Mouse (Mus musculus): Measurements from ENCODE around the gene Lypd6.

Lypd6 gene

DNA sequence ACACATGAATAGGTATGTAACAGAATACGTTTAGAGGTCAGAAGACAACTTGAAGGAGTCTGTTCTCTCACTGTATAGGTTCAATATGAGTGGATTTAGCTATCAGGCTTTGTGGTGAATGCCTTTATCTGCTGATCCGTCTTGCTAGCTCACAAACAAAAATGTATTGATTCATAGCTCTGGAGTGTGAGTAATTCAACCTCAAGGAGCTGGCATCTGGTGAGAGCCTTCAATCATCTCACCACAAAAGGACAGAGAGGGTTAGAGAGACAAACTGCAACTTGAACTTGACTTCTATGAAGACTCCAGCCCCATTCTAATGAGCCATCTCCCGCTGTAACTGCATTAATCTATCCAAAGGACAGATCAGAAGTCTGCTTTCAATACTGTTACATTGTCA is 40.6 kb downstream of the Lypd6 start:
- no peak for DNase-seq (ENCODE audit: low read depth, low spot score)

DNA sequence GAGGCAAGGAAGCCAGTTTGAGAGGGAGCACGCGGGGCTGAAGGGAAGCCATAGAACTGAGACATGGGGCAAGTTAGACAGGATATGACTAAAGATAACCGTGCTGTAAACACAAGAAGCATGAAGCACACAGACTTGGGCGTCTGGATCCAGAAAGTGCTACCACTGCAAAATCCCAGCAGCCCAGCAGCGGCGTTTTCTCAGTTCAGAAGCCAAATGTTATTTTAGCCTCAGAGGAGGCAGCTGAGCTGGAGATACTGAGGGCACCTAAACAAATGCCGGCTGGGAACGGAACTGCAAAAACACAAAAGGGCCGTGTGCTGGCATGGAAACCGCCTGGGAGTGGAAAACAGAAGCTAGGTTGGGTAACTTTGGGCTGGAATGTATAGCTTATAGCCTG is 43.9 kb downstream of the Lypd6 start:
- peak; percentile 52 for DNase-seq (ENCODE audit: low read depth, low spot score)

DNA sequence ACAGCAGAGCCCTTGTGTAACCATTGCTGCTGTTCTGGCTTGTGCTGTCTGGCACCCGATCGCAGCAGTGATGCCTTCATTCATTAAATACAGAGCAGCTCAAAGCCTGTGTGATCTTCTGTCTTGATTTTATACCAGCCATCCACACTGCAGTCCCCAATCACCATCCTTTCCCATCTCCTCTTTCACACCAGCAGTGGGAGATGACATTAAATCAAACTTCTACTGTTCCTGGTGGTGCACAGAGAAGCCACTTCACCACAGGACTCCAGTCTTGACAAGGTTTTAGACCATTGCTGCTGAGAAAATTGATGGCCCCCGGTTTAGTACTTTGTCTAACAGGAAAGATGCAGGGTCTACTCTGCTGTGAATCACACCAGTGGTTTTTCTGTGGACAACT is 44.9 kb downstream of the Lypd6 start:
- no peak for DNase-seq (ENCODE audit: low read depth, low spot score)

DNA sequence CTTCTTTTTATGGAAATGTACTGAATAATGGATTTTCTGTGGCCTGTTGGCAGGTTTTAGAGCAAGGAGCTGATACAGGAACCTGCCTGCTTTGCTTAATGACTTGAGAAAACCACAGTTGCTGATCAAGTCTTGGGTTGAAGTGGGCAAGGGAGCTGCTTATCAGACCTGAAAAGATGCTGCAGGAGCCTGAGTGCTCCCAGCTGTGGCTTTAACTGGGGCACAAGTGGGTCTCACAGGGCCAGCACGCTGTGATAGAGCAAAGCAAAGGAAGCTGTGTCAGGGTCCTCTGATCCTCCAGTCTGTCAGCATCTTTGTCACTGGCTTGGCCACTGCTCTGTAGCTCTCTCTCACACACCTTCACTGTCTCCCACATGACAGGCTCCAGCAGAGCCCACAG is 45.4 kb downstream of the Lypd6 start:
- no peak for DNase-seq (ENCODE audit: low read depth, low spot score)

DNA sequence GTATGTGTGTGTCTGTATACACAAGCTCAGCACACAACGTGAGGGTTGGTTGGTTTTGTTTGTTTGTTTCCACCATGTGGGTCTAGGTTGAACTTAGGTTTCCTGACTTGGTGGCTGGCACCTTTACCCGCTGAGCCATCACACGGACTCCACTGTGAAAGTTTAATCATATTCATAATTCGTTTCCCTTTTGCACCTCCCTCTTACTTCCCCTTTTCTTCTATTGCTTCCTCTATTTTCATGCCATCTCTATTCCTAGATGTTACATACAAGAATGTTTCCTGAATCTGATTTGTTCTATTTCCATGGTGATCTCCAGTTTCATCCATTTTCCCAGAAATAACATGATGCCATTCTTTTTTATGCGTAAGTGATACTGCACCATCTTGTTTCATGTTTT is 46.2 kb downstream of the Lypd6 start:
- DNase-seq (ENCODE audit: low read depth, low spot score), result no peak

DNA sequence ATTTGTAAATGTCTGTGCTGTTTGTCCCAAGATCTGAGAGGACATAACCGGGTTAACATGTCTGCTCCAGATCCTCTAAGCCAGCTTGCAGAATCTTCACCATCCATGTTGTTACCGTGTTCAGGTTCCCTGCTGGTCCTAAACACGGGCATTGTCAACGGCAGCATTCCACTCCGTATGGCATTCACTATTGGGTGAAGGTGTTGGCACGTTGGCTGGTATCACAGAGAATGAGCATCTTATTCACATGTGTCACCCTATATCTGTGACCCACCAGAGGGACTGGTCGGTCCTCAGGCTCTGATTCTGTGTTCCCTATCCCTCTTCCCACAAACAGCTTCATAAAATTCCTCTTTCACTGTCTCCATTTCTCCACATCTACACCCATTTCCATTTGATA is 52.9 kb downstream of the Lypd6 start:
- DNase-seq (ENCODE audit: low read depth, low spot score), result no peak

DNA sequence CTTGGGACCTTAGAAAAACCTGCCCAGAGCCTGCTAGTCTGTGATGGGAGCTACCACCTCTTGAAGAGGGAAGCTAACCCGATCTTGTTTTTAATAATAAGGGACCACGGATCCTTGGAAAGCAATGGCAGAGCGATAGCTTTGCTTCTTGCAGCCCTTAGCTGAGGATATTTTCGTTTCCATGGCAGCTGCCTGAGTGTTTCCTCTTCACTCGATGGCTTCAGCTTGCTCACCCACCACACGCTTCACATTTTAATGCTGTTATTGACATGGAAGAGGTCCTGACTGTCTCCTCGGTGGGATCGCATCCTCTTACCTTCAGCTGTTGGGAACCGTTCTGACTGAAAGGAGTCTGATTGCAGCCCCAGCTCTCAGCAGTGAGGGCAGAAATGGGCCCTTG is 54.6 kb downstream of the Lypd6 start:
- DNase-seq (ENCODE audit: low read depth, low spot score), result no peak

DNA sequence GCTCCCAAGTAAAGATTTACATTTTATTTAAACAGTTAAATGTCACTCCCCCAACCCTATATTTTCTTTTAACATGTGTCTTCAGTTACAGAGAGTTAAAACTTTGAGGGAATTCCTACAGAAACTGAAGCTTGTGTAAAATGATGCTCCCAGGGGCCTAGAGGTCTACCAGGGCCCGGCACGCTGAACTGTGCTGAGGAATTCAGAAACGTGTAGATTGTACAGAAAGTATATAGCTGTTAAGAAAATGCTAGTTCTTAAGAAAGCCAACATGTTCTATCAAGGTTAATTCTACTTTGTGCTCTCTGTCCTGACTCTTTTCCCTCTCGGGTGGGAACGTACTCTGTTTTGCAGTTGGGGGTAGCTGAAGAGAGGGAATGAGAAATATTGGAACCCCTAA is 57.1 kb downstream of the Lypd6 start:
- DNase-seq (ENCODE audit: low read depth, low spot score), result no peak

DNA sequence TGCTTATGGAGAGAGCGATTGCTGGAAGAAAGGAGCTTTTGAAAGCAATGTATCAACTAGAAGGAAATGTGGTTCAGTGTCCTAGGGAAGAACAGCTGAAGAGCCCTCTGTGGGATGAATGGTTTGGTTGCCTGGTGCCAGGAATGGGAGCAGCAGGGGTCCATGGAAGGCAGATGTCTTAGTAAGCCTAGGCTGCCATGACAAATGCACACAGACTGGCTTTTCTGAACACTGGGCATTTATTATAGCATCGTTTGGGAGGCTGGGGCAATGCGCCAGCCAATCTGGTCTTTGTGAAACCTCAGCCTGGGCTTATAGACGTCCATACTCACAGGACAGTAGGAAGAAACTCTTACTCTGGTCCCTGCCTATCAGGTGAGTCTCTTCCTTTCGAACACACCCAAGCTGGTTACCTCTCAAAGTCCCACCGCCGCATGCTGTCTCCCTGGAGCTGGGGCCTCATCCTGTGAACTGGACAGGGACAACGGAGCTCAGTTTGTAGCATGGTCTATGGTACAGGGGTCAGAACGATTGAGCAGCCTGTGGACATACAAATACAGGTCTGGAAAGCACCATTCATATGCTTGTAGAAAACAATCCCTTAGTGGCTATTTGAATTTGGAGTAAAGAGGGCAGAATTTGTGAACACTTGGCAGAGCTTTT is 61.4 kb downstream of the Lypd6 start:
- no peak for DNase-seq (ENCODE audit: low read depth, low spot score)

DNA sequence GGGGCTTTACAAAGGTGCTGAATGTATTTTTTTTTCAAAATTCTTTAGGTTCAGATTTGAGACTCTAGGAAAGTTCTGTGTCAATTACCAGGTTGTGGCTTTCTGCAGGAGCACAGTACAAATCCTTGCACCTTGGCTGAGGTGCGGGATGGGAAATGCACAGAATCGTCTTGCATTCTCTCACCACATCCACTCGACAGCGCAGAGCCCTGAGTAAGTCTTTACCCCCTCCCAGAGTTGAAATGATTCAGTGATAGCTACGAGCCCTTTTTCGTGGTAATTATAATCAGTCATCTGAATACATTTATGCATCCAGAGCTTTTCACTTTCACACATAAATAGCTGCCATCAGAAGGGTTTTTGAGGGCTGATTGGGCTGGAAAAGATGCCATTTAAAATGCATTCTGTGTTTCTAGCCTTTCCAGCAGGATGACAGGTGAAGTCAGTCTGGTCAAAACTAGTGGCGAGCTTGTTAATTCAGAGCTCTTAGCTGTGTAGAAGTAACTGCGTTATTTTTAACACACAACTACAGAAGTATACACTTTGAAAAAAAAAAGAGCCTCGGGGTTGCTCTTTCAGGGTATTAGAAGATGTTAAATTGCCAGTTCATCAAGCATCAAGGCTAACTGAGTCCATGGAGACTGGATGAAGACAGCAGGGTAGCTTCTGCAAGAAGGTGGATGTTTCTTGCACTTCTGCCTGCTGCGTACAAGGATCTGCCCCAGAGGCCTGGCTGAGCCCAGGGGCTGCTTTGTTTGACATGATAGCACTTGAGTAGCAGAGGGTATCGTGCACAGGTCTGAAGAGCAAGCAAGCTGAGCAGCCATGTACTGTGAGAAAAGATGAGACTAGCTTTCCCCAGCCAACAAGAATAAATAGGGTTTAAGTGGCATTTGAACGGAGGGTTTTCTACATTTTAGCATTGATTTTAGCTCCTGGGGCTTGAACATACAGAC is 62.4 kb downstream of the Lypd6 start:
- no peak for DNase-seq (ENCODE audit: low read depth, low spot score)

DNA sequence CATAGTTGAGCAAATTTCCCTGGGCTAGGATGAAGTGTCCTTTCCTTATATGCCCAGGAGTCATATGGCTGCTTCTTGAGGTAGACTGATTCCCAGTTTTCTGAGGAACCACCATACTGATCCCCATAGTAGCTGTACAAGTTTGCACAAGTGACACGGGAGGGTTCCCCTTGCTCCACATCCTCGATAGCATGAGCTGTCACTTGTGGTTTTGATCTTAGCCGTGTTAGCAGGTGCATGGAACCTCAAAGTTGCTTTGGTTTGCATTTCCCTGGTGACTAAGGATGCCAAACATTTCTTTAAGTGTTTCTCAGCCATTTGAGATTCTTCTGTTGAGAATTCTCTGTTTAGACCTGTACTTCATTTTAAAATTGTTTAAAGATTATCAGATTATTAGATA is 64.4 kb downstream of the Lypd6 start:
- DNase-seq (ENCODE audit: low read depth, low spot score), result no peak

DNA sequence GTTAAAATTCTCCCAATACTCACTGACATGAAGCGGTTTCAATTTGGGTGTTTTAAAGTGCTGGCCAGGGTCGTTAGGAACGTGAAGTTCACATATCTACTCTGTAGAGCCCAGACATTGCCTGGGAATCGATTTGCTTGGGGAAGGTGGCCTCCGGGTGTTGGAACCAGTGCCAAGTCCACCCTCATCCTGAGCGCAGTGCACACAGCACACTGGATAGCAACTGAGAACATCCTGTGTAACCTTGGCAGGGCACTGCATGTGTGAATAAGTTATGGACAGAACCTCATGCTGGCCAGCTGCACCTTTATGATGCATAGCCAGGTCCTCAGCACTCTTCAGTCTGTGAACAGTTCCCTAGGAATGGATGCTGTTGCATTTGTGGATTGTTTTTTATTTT is 77.4 kb downstream of the Lypd6 start:
- DNase-seq (ENCODE audit: low read depth, low spot score), result no peak

DNA sequence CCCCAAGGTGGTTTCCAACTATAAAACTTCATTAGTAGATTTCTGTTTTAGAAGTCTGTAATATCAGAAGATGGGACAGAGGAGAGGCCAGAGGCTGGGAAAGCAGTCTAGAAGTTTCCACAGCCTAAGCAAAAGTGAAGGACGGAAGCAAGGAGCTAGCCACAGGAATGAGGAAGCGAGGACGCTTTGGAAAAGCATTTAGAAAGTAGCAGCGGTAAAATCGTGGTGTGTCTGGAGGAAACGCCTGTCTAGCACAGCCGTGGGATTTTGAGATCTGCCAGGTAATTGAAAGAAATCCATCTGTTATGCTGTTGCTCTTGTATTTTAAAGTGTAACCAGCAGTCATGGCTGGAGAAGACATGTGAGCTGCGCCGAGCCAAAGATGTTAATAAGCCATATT is 81.1 kb downstream of the Lypd6 start:
- DNase-seq (ENCODE audit: low read depth, low spot score), result no peak

DNA sequence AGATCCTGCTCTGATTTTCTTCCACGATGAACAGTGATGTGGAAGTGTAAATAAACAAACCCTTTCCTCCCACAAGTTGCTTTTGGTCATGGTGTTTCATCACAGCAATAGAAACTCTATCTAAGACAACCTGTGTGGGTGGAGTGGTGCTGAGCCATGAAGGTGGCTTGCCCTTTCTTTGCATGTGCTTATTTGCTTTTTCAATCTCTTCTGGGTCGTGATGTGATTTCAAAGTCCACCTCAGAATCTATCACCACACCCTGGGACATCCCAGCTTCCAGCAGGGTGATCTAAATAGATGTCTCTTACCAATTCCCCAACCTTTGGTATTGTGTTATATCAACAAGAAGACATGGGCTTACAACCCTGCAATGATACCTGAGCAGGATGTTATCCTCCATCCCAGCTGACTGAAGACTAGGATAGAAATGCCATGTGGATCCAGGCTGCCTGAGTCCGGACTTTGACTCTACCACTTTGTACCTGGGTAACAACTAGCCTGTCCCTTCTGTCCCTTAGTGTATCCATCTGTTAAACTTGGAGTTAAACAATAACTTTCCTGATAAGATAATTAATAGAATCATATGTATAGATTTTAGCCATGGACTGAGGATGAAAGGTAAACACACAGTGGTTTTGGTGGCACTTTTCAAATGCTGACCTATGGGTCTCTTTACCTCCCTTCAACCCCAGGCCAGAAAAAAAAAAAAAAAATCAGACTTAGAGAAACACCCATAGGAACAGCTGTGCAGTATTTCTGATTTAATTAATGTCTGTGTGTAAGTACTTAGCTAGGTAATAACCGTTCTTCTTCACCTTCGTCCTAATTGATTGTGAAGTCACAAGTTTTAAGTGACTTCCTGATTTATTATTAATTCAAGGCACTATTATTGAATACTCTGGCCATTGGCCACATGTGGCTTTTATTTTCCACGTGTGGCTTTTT is 83.3 kb downstream of the Lypd6 start:
- DNase-seq (ENCODE audit: low read depth, low spot score), result no peak

DNA sequence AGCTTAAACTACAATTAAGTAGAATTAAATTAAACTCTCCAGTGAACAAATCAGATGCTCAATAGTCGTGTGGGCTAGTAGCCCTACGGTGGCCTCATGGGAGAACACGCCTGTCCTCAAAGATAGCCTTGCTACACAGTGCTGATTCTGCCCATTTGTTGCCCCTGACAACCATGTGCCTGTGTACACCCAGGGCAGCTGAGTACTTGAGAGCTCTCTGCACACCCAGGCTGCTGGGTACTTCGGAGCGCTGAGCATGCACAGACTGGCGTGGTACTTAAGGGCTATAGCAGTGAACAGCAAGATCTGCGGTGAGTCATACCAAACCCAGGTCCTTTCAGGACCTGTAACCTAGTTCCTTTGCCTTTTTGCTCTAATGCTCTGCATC is 84.0 kb downstream of the Lypd6 start:
- DNase-seq (ENCODE audit: low read depth, low spot score), result no peak

DNA sequence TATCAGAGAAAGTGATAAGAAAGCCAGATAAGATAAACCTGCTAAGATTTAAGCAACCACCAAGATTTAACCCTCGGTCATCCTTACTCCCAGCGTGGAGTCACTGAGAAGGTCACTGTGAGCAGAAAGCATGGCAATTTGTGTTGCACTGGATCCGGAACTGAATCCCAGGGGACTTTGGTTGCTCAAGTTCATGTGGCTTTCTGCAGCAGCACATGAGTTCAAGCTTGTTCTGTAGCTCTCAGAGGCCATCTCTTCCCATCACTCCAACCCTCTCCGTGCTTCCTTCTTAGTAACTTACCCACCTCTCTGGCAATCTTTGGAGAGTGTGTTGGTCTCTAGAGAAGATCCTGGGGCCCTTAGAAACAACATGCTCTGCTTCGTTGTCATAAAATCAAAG is 84.6 kb downstream of the Lypd6 start:
- no peak for DNase-seq (ENCODE audit: low read depth, low spot score)

DNA sequence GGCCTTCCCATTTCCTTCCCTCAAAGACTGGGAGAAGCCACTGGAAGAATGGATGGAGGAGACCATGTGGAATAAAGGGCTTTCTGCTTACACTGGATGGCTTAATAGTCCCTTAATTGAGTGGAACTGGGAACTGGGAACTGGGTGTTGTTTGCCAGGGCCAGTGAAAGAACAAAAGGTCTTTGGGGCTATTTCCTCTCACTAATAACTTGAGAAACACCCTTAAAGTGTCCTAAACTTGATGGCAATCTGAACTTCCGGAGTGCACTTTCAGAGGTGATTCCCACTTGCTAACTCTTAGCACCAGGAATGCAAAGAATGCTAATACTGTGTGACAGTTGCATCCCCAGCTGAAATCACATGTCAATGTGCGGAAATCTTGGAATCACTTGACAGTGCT is 85.2 kb downstream of the Lypd6 start:
- DNase-seq (ENCODE audit: low read depth, low spot score), result no peak

DNA sequence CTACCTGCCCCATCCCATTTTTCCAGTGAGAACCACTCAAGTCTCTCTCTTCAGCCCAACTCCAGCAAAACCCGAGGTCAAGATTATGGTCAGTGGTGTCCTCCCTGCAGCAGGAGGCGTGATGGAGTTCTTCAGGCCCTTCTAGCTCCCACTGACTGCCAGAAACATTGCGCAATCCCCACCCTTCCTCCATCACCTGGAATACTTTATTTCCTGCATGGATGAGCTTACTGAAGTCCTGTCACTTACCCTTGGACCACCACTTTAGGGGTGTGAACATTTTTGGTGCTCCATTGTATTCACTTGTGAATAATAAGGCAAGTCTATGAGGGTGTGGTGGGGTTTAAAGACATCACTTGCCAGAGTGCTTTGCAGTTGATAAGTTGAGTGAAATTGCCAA is 85.7 kb downstream of the Lypd6 start:
- no peak for DNase-seq (ENCODE audit: low read depth, low spot score)

DNA sequence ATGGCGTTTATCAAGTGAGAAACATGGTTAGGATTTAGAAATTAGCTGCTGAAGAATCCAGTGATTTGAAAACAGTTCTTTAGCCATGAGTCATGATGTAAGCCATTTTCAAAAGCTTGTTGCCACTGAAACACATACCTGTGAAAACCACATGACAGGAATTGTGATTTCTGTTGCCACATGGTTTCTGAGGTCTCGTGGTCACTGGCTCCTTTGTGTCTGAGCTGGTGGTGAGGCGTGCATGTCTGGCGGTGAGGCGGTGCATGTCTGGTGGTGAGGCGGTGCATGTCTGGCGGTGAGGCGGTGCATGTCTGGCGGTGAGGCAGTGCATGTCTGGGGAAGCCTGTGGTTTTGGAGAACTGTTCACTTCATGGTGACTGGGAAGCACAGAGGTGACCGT is 89.8 kb downstream of the Lypd6 start:
- DNase-seq (ENCODE audit: low read depth, low spot score), result no peak

DNA sequence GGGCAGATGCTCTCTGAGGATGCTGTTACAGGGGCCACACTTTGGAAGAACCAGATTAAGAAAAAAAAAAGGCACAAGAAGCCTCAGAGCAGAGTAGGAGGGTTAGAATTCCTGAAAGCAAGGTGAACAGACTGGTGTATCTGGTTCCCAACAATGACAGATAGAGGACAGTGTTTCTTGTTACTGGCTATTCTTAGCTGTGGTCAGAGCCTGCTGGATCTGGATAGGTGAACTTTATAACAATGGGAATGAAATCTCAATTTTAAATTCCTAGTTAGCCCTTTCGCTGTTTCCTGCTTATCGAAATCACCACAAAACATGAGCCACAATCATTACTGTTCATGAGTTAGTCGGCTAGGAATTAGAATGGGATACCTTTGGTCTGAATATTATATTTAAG is 93.8 kb downstream of the Lypd6 start:
- DNase-seq (ENCODE audit: low read depth, low spot score), result no peak

DNA sequence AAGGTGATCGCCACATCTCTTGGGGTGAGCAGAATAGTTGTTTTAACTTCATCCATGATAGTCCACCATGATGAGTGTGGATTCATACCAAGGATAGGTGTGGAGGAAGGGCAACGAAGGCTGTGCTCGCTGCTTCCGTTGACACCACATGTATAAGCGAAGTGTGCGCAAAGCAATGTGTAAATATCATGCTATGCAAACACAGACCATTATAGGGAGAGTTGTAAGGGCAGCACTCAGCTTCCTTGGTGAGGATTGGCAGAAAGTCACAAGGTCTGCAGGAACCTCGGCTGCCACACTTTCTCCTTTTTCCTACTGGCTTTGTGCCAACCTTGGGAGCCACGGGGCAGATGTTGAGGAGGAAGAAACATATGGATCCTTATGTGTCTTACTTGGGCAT is 97.4 kb downstream of the Lypd6 start:
- DNase-seq (ENCODE audit: low read depth, low spot score), result no peak

DNA sequence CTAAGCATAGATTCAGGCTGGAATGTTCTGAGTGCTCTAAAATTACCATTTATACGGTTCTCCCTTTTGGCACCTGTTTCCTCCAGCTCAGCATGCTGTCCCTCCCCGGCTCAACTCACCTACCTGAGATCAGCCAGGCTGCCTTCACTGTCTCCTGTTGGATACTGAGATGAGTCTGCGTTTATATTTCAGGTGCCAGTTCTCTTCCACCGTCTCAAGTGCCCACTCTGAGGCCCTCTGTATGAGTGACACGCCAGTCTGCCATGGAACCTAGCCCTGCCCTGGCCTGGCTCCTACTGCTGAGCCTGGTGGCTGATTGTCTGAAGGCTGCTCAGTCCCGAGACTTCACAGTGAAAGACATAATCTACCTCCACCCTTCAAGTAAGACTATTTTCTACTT is 99.0 kb downstream of the Lypd6 start:
- no peak for DNase-seq (ENCODE audit: low read depth, low spot score)
